In genomic region chr8:88447406-88447805, GRCm38 (mm10) we compare ENCODE assay signal across 9 mouse cellular contexts.
DNase-seq lines count a peak whose midpoint lies in the region; ATAC-seq and TF ChIP-seq lines count a peak whose summit lies in the region.
"Had no signal": no experiment of that assay in that cellular context is flagged by ENCODE, and none has a peak within 500 bp of the region (broad histone marks: within the 10 kb centered on the region; RNA-seq: fewer than 3 reads in every experiment).

No protein-coding gene starts in this region.

- no peak for ATAC-seq in lung, postnatal 0 days
- ATAC-seq in liver, embryonic 11.5 days (replicated peaks; ENCODE audit: low FRiP score): no peak

- H3K4me1 ChIP-seq in lung, postnatal 0 days (ENCODE audit: insufficient read depth, low read depth, low read length): peaks cover 23% of the 10 kb centered on the region
- no peaks in the 10 kb centered on the region for H3K4me1 ChIP-seq in liver, embryonic 11.5 days (replicated peaks; ENCODE audit: control insufficient read depth, insufficient read depth, low read length)

- H3K9ac ChIP-seq in lung, postnatal 0 days (replicated peaks; ENCODE audit: low read depth): no peak overlapping the region
- no peak overlapping the region for H3K9ac ChIP-seq in liver, embryonic 11.5 days (ENCODE audit: low read depth, low read length)
- H3K9ac ChIP-seq: heart, embryonic 15.5 days had no signal

- DNase-seq in frontal cortex, postnatal 14 days (ENCODE audit: low spot score in 2 of 2): peak; percentile 21 to 24
- no peak for DNase-seq in frontal cortex, postnatal 25 days (ENCODE audit: low spot score in 2 of 2)
- DNase-seq in ES-CJ7 (ENCODE audit: low read depth, low spot score): peak; percentile 43
- peak; percentile 39 for DNase-seq in cerebellum, adult 9-10 months
- peak; percentile 54 for DNase-seq in lung, postnatal 0 days (ENCODE audit: low spot score)
- DNase-seq in ovary, adult 18-20 months (ENCODE audit: low spot score): no peak
- DNase-seq in liver, embryonic 11.5 days (ENCODE audit: low spot score): no peak
- no peak for DNase-seq in kidney, adult 8-10 months

- no peaks in the 10 kb centered on the region for H3K36me3 ChIP-seq in lung, postnatal 0 days (ENCODE audit: insufficient read depth, low read length)
- H3K36me3 ChIP-seq in liver, embryonic 11.5 days (ENCODE audit: control insufficient read depth, insufficient read depth, low read length): no peaks in the 10 kb centered on the region
- H3K36me3 ChIP-seq: heart, embryonic 15.5 days had no signal

- no peak overlapping the region for H3K4me2 ChIP-seq in lung, postnatal 0 days (replicated peaks; ENCODE audit: low read depth, low read length)
- no peak overlapping the region for H3K4me2 ChIP-seq in liver, embryonic 11.5 days
- H3K4me2 ChIP-seq: heart, embryonic 15.5 days had no signal

- H3K4me3 ChIP-seq in lung, postnatal 0 days (ENCODE audit: low read depth, low read length): no peak overlapping the region
- H3K4me3 ChIP-seq in liver, embryonic 11.5 days (ENCODE audit: low read depth, low read length): no peak overlapping the region
- H3K4me3 ChIP-seq: heart, embryonic 15.5 days had no signal

- TF ChIP-seq CTCF in lung, postnatal 0 days (IDR thresholded peaks at IDR 0.05): no peak

- H3K9me3 ChIP-seq in lung, postnatal 0 days (ENCODE audit: low read length): no peaks in the 10 kb centered on the region
- no peaks in the 10 kb centered on the region for H3K9me3 ChIP-seq in liver, embryonic 11.5 days (ENCODE audit: control insufficient read depth, low read length)
- H3K9me3 ChIP-seq: heart, embryonic 15.5 days had no signal

- WGBS in lung, postnatal 0 days: 27% methylated on average over 6 of the region's 6 CpGs
- WGBS in liver, embryonic 11.5 days: 52% methylated on average over 6 of the region's 6 CpGs

- peak overlapping the region; percentile 34 for H3K27ac ChIP-seq in lung, postnatal 0 days (ENCODE audit: low read length)
- no peak overlapping the region for H3K27ac ChIP-seq in liver, embryonic 11.5 days (ENCODE audit: low read depth, low read length)
- H3K27ac ChIP-seq: heart, embryonic 15.5 days had no signal

- H3K27me3 ChIP-seq in lung, postnatal 0 days (replicated peaks; ENCODE audit: insufficient read depth, low read length): no peaks in the 10 kb centered on the region; the same call in 1 of the 2 replicates
- H3K27me3 ChIP-seq in liver, embryonic 11.5 days (replicated peaks; ENCODE audit: control insufficient read depth, insufficient read depth, low read length): peaks cover 32% of the 10 kb centered on the region

- TF ChIP-seq EP300 in lung, postnatal 0 days (IDR thresholded peaks at IDR 0.05): no peak

Comparison
In these comparisons a context has a peak if more than half of its experiments do, and no peak if none do; other contexts are left out.
1. DNase-seq: peak in frontal cortex, postnatal 14 days (2 of 2), ES-CJ7 (single experiment), cerebellum, adult 9-10 months (single experiment) and lung, postnatal 0 days (single experiment); none in frontal cortex, postnatal 25 days (0 of 2), ovary, adult 18-20 months (single experiment), liver, embryonic 11.5 days (single experiment) and kidney, adult 8-10 months (0 of 2).